Mouse (Mus musculus) mouse trophoblast stem cell (cell line): ENCODE measurements around the gene Lrrc34.

ENCODE experiments used
- in situ Hi-C, 2 experiments: fragments of 300-500 bp; cut with MseI, MboI; formaldehyde crosslinking; loops; 2 replicates in 1 of 2; 3 replicates in 1 of 2; pipeline ENCODE4 v1.15.1; 2025

The Lrrc34 gene

DNA sequence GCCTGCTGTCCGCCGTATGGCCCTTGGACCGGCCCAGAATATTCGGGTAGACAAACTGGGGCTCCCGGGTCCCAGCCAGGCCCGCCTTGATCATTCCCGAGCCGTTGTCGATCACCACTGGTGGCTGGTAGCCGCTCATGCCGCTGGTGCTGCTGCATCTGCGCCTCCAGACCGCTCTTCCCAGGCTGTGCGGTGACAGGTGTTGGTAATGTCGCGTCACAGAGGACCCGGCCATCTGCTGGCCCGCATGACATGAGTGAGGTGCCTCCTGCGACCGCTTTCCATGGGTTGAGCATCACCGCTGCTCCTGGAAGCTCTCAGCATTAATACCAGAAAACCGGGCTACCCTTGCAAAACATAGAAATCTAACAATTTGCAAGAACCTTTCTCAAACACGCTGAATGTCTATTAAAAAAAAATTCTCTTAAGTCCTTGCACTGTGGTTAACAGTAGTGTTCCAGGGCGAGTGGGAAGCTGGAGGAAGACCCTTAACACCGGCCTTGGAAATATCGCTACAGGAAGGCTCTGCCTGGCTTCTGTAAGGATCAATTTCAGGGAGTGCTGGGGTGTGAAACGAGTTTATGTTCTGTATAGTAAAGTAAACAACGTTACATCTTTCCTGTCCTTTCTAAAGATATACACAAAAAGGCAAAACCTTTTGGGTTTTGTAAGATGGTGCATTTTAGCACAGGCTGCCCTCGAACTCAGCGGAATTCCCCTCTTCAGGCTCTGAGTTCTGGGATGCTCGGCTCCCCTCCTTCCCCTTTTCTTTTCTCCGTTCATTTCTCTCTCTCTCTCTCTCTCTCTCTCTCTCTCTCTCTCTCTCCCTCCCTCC, 47.7 kb downstream of the Lrrc34 start, which contains the start of gene Actrt3:
Actrt3 (minus strand) TSS at position 229 of the 835 bp plus-strand sequence.
- in situ Hi-C loops, result loop anchor here in 1 of 2 experiments (10.0 kb wide), 1 partner anchor 125 kb away; no protein-coding TSS in a partner anchor

DNA sequence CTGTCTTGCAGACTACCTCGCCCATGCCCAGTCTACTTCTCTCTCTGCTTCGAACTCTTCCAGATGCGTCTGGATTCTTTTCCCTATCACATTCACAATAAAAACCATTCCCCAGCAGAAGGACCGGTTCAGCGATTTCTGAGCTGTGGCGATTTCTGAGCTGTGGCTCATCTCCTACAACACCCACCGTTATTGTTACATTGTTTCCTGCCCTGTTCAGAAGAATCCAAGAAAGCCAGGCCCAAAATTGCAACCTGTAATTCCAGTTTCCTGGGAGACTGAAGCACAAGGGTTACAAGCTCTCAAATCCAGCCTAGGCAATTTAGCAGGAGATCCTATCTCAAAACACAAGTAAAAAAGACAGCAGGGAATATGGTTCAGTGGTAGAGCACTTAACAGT, 50.4 kb downstream of the Lrrc34 start:
- in situ Hi-C loops, result loop anchor here in 1 of 2 experiments (10.0 kb wide), 1 partner anchor 128 kb away; no protein-coding TSS in a partner anchor

DNA sequence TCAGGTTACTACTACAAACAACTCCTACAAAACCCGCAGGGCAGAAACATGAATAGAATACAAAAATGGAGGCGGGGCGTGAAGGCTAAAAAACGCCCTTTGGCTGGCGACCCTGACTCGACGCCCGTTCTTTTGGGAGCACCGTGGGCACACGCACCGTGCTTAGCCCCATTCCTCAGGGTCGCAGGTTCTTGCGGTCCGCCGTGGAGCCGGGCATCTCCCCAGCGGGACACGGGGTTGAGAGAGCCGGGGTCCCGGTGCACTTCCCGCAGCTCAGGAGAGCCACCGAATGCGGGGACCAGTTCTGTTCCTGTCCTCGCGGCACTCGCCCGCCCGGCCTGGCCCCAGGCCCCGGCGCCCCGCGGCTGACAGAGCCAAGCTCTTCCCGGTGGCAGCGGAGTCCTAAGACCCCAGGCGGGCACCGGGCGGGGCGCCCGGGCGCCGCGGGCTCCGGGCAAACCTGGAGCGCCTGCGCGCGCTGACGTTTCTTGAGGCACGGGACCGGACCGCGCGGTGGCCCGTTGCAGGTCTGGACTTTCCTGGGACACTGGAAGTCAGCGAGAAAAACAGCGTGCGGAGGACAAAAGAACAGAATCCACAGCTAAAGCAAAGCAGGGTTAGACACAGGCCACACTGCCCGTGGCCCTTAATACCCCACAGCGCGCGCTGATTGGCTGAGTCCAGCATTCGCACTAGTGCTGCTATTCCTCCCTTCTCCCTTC, 52.4 kb downstream of the Lrrc34 start:
- in situ Hi-C loops, result loop anchor here in 1 of 2 experiments (10.0 kb wide), 1 partner anchor 130 kb away; no protein-coding TSS in a partner anchor

DNA sequence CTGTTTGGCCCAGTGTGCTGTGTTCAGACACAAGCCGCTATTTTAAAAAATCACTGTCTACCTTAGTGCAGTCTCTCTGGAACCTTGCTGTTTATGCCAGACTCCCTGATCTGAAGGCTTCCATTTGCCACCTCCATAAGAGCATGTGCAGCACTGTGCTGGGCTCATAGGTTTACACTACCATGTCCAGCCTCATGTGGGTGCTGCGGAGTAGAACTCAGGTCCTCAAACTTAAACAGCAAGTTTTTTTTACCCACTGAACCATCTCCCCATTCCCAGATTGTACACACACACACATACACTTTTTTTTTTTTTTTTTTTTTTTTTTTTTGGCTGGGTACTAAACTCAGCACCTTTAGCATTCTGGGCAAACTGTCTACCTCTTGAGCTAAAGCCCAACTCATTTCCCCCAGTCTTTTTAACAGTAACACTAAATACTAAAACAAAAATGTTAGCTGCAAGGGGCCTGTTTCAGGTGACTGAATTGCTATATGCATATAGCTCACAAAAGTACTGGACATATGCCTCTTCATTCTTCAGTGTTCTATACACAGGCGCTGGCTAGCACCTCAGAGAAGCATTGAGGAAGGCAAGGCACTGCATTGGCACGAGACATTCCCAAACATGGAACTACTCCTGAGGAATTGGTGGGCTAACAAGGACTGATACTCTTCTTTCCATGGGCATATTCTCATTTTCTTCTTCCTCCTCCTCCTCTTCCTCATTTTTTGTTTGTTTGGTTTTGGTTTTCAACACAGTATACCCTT, 53.8 kb downstream of the Lrrc34 start:
- in situ Hi-C loops, result loop anchor here in 1 of 2 experiments (10.0 kb wide), 1 partner anchor 131 kb away; no protein-coding TSS in a partner anchor

DNA sequence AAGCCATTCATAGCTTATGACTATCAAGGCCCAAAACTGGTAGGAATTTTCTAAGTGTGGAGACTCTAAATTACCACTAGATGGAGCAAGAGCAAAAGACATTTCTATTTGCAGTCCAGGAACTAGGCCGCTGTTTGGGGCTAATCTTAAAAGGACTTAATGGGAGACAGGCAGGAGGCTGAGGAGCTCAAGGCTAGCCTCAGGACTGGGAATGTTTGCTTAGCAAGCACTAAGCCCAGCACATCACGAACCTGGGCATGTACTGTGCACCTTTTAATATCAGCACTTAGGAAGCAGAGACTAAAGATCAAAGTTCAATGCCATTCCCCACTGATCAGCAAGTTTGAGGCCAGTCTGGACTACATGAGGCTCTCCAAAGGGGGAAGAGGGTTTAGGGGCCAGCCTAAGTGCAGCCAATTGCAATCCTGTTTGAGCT, 55.2 kb downstream of the Lrrc34 start:
- in situ Hi-C loops, result loop anchor here in 1 of 2 experiments (10.0 kb wide), 1 partner anchor 132 kb away; no protein-coding TSS in a partner anchor

DNA sequence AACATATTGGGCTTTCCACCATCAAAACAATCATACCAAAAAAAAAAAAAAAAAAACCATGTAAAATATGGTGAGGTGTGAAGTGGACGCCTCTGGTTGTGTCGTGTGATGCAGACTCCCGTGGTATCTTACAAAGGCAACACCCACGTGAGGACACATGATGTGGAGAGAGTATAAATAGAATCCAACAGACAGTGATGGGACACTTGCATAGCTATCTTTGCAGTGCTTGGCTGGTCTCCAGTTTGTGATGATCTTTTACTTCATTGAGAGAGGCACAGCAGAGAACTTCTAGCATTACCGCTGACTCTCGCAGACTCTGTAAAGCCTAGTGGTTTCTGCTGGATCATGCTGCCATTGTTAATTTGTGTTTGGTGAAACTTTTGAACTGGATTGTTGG, 58.8 kb downstream of the Lrrc34 start:
- in situ Hi-C loops, result no loop called here
